In genomic region chr14:54426689-54427398, GRCm38 (mm10) we compare ENCODE assay signal across 8 mouse cellular contexts. TPM values are rescaled to one million over a fixed set of nuclear protein-coding genes. Genes with fewer than 3 reads are reported as not detected.
DNase-seq lines count a peak whose midpoint lies in the region; ATAC-seq and TF ChIP-seq lines count a peak whose summit lies in the region.

Gene Mrpl52 (plus strand): TSS chr14:54426909.

- peak within 1 kb of the TSS; percentile 23 for H3K27ac ChIP-seq in CH12.LX (ENCODE audit: insufficient read depth, low read depth)
- H3K27ac ChIP-seq in forebrain, embryonic 12.5 days = peak within 1 kb of the TSS; percentile 86
- H3K27ac ChIP-seq in heart, embryonic 16.5 days (ENCODE audit: low read length) = peak within 1 kb of the TSS; percentile 91
- H3K27ac ChIP-seq in liver, embryonic 13.5 days = peak within 1 kb of the TSS; percentile 84
- H3K27ac ChIP-seq in stomach, embryonic 15.5 days = peak within 1 kb of the TSS; percentile 87

- WGBS in forebrain, embryonic 12.5 days = 1% methylated on average over 48 of the region's 48 CpGs
- under 1% methylated on average over 48 of the region's 48 CpGs for WGBS in heart, embryonic 16.5 days
- WGBS in liver, embryonic 13.5 days (ENCODE audit: insufficient replicate concordance) = under 1% methylated on average over 48 of the region's 48 CpGs
- under 1% methylated on average over 48 of the region's 48 CpGs for WGBS in stomach, embryonic 15.5 days

- TF ChIP-seq POLR2A in CH12.LX (IDR thresholded peaks at IDR 0.05; ENCODE audit: low read depth, low read length) = peak; percentile 90

- no peaks in the 10 kb centered on the region for H3K27me3 ChIP-seq in CH12.LX (replicated peaks)
- H3K27me3 ChIP-seq in forebrain, embryonic 12.5 days = peaks cover 1% of the 10 kb centered on the region; the same call in 1 of the 2 replicates
- H3K27me3 ChIP-seq in heart, embryonic 16.5 days (ENCODE audit: control insufficient read depth, insufficient read depth, low read length) = no peaks in the 10 kb centered on the region
- H3K27me3 ChIP-seq in liver, embryonic 13.5 days = peaks cover 28% of the 10 kb centered on the region
- H3K27me3 ChIP-seq in stomach, embryonic 15.5 days (replicated peaks) = no peaks in the 10 kb centered on the region

- ATAC-seq in forebrain, embryonic 12.5 days (ENCODE audit: low FRiP score) = peak; percentile 88
- ATAC-seq in heart, embryonic 16.5 days (replicated peaks; ENCODE audit: extremely low read depth, insufficient read depth, low FRiP score) = peak; percentile 53
- ATAC-seq in liver, embryonic 13.5 days (ENCODE audit: low read depth) = peak; percentile 71
- peak; percentile 61 for ATAC-seq in stomach, embryonic 15.5 days (ENCODE audit: insufficient read depth, low FRiP score, low read depth)

- peaks cover 13 to 29% of the 10 kb centered on the region in 2 experiments for H3K36me3 ChIP-seq in CH12.LX (replicated peaks in 1 of 2; ENCODE audit: control insufficient read depth in 1 of 2, insufficient read depth in 1 of 2, low read length in 1 of 2)
- H3K36me3 ChIP-seq in forebrain, embryonic 12.5 days (replicated peaks) = peaks cover 11% of the 10 kb centered on the region
- peaks cover 5% of the 10 kb centered on the region for H3K36me3 ChIP-seq in heart, embryonic 16.5 days (ENCODE audit: control insufficient read depth, insufficient read depth)
- peaks cover 20% of the 10 kb centered on the region for H3K36me3 ChIP-seq in liver, embryonic 13.5 days
- no peaks in the 10 kb centered on the region for H3K36me3 ChIP-seq in stomach, embryonic 15.5 days

- dilution Hi-C loops in CH12.LX (cut with MboI; ENCODE audit: extremely low pct_ligation_motif_present, extremely low pct_unique_long_range_greater_than_20kb, low sequenced_read_pairs) = no loop called here

- no peak for TF ChIP-seq RAD21 in CH12.LX (IDR thresholded peaks at IDR 0.05; ENCODE audit: low read depth, low read length)

- no peaks in the 10 kb centered on the region for H3K79me2 ChIP-seq in CH12.LX (replicated peaks; ENCODE audit: control insufficient read depth, extremely low read depth, insufficient read depth, poor library complexity, severe bottlenecking)

- in situ Hi-C loops in CH12.LX (cut with MboI; ENCODE audit: low pct_ligation_motif_present, low pct_unique_long_range_greater_than_20kb, low sequenced_read_pairs) = no loop called here

- peak; percentile 90 for DNase-seq in CH12.LX (ENCODE audit: extremely low read depth)
- peak; percentile 83 for DNase-seq in c-Kit-positive CD71-positive TER-119-negative erythroid progenitor cells, embryonic 14.5 days (ENCODE audit: low read depth)
- peak; percentile 95 to 96 for DNase-seq in kidney, postnatal 25 days
- DNase-seq in liver, embryonic 13.5 days = peak; percentile 84
- DNase-seq in neural tube, embryonic 10.5 days (ENCODE audit: extremely low spot score, low spot score) = peak; percentile 96

- peak within 1 kb of the TSS; percentile 78 to 86 (median 78) for H3K4me3 ChIP-seq in CH12.LX (replicated peaks in 1 of 3; ENCODE audit: low read depth in 2 of 3, low read length in 2 of 3, poor library complexity in 1 of 3)
- peak within 1 kb of the TSS; percentile 89 for H3K4me3 ChIP-seq in forebrain, embryonic 12.5 days (replicated peaks)
- peak within 1 kb of the TSS; percentile 73 for H3K4me3 ChIP-seq in heart, embryonic 16.5 days (ENCODE audit: low read length)
- H3K4me3 ChIP-seq in liver, embryonic 13.5 days (replicated peaks) = peak within 1 kb of the TSS; percentile 82
- peak within 1 kb of the TSS; percentile 96 for H3K4me3 ChIP-seq in stomach, embryonic 15.5 days (replicated peaks)

- peak within 1 kb of the TSS; percentile 95 for H3K4me2 ChIP-seq in CH12.LX (ENCODE audit: insufficient read depth, low read depth, poor library complexity, severe bottlenecking)
- H3K4me2 ChIP-seq in forebrain, embryonic 12.5 days = peak within 1 kb of the TSS; percentile 77
- H3K4me2 ChIP-seq in heart, embryonic 16.5 days (ENCODE audit: low read depth, low read length) = peak within 1 kb of the TSS; percentile 73
- H3K4me2 ChIP-seq in liver, embryonic 13.5 days = peak within 1 kb of the TSS; percentile 73
- H3K4me2 ChIP-seq in stomach, embryonic 15.5 days = peak within 1 kb of the TSS; percentile 60

- H3K9ac ChIP-seq in CH12.LX (ENCODE audit: insufficient read depth, low read depth) = peak within 1 kb of the TSS; percentile 98
- peak within 1 kb of the TSS; percentile 87 for H3K9ac ChIP-seq in forebrain, embryonic 12.5 days
- peak within 1 kb of the TSS; percentile 88 for H3K9ac ChIP-seq in heart, embryonic 16.5 days (ENCODE audit: low read length)
- H3K9ac ChIP-seq in liver, embryonic 13.5 days = peak within 1 kb of the TSS; percentile 83
- peak within 1 kb of the TSS; percentile 82 for H3K9ac ChIP-seq in stomach, embryonic 15.5 days

- peaks cover 0 to 25% of the 10 kb centered on the region in 2 experiments; a peak in 2 of 4 replicates for H3K4me1 ChIP-seq in CH12.LX (ENCODE audit: control insufficient read depth in 1 of 2, insufficient read depth in 2 of 2)
- H3K4me1 ChIP-seq in forebrain, embryonic 12.5 days = peaks cover 43% of the 10 kb centered on the region
- peaks cover 25% of the 10 kb centered on the region for H3K4me1 ChIP-seq in heart, embryonic 16.5 days (ENCODE audit: control insufficient read depth, insufficient read depth, low read length)
- peaks cover 80% of the 10 kb centered on the region for H3K4me1 ChIP-seq in liver, embryonic 13.5 days (replicated peaks)
- peaks cover 18% of the 10 kb centered on the region for H3K4me1 ChIP-seq in stomach, embryonic 15.5 days

- TF ChIP-seq EP300 in CH12.LX (IDR thresholded peaks at IDR 0.05; ENCODE audit: low read length) = peak; percentile 36; the same call in 1 of the 2 replicates

- TF ChIP-seq CTCF in CH12.LX (conservative IDR thresholded peaks at IDR 0.05 in 1 of 2, IDR thresholded peaks at IDR 0.05 in 1 of 2; ENCODE audit: low read depth in 2 of 2, low read length in 2 of 2) = no peak

- H3K9me3 ChIP-seq in CH12.LX (replicated peaks; ENCODE audit: low read length) = no peaks in the 10 kb centered on the region
- H3K9me3 ChIP-seq in forebrain, embryonic 12.5 days = no peaks in the 10 kb centered on the region
- no peaks in the 10 kb centered on the region for H3K9me3 ChIP-seq in heart, embryonic 16.5 days (replicated peaks; ENCODE audit: control insufficient read depth, low read length)
- H3K9me3 ChIP-seq in liver, embryonic 13.5 days (replicated peaks) = no peaks in the 10 kb centered on the region
- no peaks in the 10 kb centered on the region for H3K9me3 ChIP-seq in stomach, embryonic 15.5 days

TF ChIP-seq in CH12.LX, 34 proteins besides CTCF, POLR2A, EP300 and RAD21 (continues in another document):
- TF ChIP-seq ZC3H11A (IDR thresholded peaks at IDR 0.05; ENCODE audit: low read depth, low read length) (peak; percentile 76), USF2 (conservative IDR thresholded peaks at IDR 0.05; ENCODE audit: low read depth, low read length) (peak; percentile 18; the same call in 1 of the 2 replicates), CHD2 (IDR thresholded peaks at IDR 0.05; ENCODE audit: low read length) (peak; percentile 71; the same call in 1 of the 2 replicates), IRF4 (IDR thresholded peaks at IDR 0.05; ENCODE audit: low read depth, low read length) (peak; percentile 92), KAT2A (IDR thresholded peaks at IDR 0.05; ENCODE audit: insufficient replicate concordance, low read length) (peak; percentile 79; the same call in 1 of the 2 replicates), MAX (IDR thresholded peaks at IDR 0.05; ENCODE audit: low read length) (peak; percentile 97), ZNF384 (IDR thresholded peaks at IDR 0.05; ENCODE audit: low read depth, low read length) (no peak; the same call in 1 of the 2 replicates), UBTF (IDR thresholded peaks at IDR 0.05; ENCODE audit: low read depth, low read length) (no peak), MEF2A (IDR thresholded peaks at IDR 0.05; ENCODE audit: borderline replicate concordance, low read depth, low read length) (peak; percentile 38; the same call in 1 of the 2 replicates), SIN3A (IDR thresholded peaks at IDR 0.05; ENCODE audit: low read length) (peak; percentile 99), GABPA (IDR thresholded peaks at IDR 0.05; ENCODE audit: insufficient replicate concordance, low read depth, low read length) (no peak), NELFE (IDR thresholded peaks at IDR 0.05; ENCODE audit: low read depth, low read length) (peak; percentile 81), MYC (IDR thresholded peaks at IDR 0.05; ENCODE audit: low read depth, low read length) (peak; percentile 97), ZMIZ1 (IDR thresholded peaks at IDR 0.05; ENCODE audit: low read depth, low read length) (peak; percentile 76), MXI1 (IDR thresholded peaks at IDR 0.05; ENCODE audit: low read depth, low read length) (peak; percentile 97), TCF12 (IDR thresholded peaks at IDR 0.05; ENCODE audit: low read depth, low read length) (peak; percentile 96), POLR2AphosphoS2 (IDR thresholded peaks at IDR 0.05; ENCODE audit: low read depth, low read length) (peak; percentile 74; the same call in 1 of the 2 replicates), CHD1 (IDR thresholded peaks at IDR 0.05; ENCODE audit: low read depth, low read length) (peak; percentile 63; the same call in 1 of the 2 replicates), ELF1 (IDR thresholded peaks at IDR 0.05; ENCODE audit: low read depth, low read length) (peak; percentile 93), ETS1 (conservative IDR thresholded peaks at IDR 0.05; ENCODE audit: low read depth, low read length) (peak; percentile 82), PAX5 (IDR thresholded peaks at IDR 0.05; ENCODE audit: low read length) (no peak), JUND (conservative IDR thresholded peaks at IDR 0.05; ENCODE audit: low read depth, low read length) (0 out of 2 replicates have a peak, but pooled peaks have one; percentile 4), RCOR1 (conservative IDR thresholded peaks at IDR 0.05; ENCODE audit: low read depth, low read length) (peak; percentile 51; the same call in 1 of the 2 replicates), HCFC1 (IDR thresholded peaks at IDR 0.05; ENCODE audit: low read depth, low read length) (peak; percentile 83), USF1 (IDR thresholded peaks at IDR 0.05; ENCODE audit: low read depth, low read length) (peak; percentile 49), JUN (IDR thresholded peaks at IDR 0.05; ENCODE audit: insufficient read depth, low read depth, low read length) (no peak)

RNA-seq across cellular contexts. Expression of gene Mrpl52, which starts in this region (rescaled TPM):
- total RNA-seq in CH12.LX (2012; rRNA removed) (309 and 328 TPM in 2 replicates), CH12.LX (2014; rRNA removed) (87.9 and 97.1 TPM in 2 replicates)
- polyA plus RNA-seq in CH12.LX (2012; ENCODE audit: insufficient read length, low read depth) = 230 and 281 TPM in 2 replicates
- polyA plus RNA-seq in forebrain, embryonic 12.5 days (2016; fragmentation: Nextera tagmentation; extraction: Ambion mirVana) = 274 and 307 TPM in 2 replicates
- polyA plus RNA-seq in heart, embryonic 16.5 days (2015; fragmentation: Nextera tagmentation; extraction: Ambion mirVana) = 191 and 212 TPM in 2 replicates
- 244 and 265 TPM in 2 replicates for polyA plus RNA-seq in liver, embryonic 13.5 days (2015; fragmentation: Nextera tagmentation; extraction: Ambion mirVana)
- 273 and 275 TPM in 2 replicates for polyA plus RNA-seq in stomach, embryonic 15.5 days (2015; fragmentation: Nextera tagmentation; extraction: Ambion mirVana)

Comparison
In these comparisons a context has a peak if more than half of its experiments do, and no peak if none do; other contexts are left out.
1. Peak in every context shown above with its lines: DNase-seq, ATAC-seq, H3K4me3 ChIP-seq and H3K27ac ChIP-seq.
2. H3K27ac ChIP-seq: peak in every context shown above with its lines; median percentile 91 in heart, embryonic 16.5 days; 87 in stomach, embryonic 15.5 days; 86 in forebrain, embryonic 12.5 days; 84 in liver, embryonic 13.5 days; 23 in CH12.LX.